Mouse (Mus musculus) forebrain, embryonic 11.5 days (tissue): Measurements from ENCODE around the gene Ankrd6. TPM values are rescaled to one million over a fixed set of nuclear protein-coding genes. Genes with fewer than 3 reads are reported as not detected.
"Not testable (repeated sequence)": the region's sequence is repeated elsewhere in the genome, so short reads cannot be mapped to it uniquely, and the experiment has no call there.

ENCODE experiments used
- ATAC-seq: fragments of 200-750 bp; cut with Nextera tagmentation; replicated peaks from 2 replicates; pipeline ENCODE4 v1.8.0; 2017; ENCODE audit warnings: moderate TSS enrichment; ENCODE audit not compliant: low FRiP score
- DNase-seq: peaks from one replicate; pipeline ENCODE4 v3.0.0-alpha.2; 2017; ENCODE audit warnings: low spot score
- H3K27ac ChIP-seq: fragments of 300-500 bp; sonication (generic); 2 replicates; pipeline ENCODE4 v1.5.1; 2014; ENCODE audit warnings: low read depth, low read length
- H3K27me3 ChIP-seq: fragments of 300-500 bp; sonication (generic); 2 replicates; pipeline ENCODE4 v1.6.1; 2014; ENCODE audit warnings: mild to moderate bottlenecking, low read length, mixed read lengths; ENCODE audit not compliant: control insufficient read depth, insufficient read depth
- H3K36me3 ChIP-seq: fragments of 300-500 bp; sonication (generic); 2 replicates; pipeline ENCODE4 v1.6.1; 2014; ENCODE audit warnings: mild to moderate bottlenecking, low read length, moderate library complexity, mixed read lengths; ENCODE audit not compliant: control insufficient read depth, insufficient read depth
- H3K4me1 ChIP-seq: fragments of 300-500 bp; sonication (generic); replicated peaks from 2 replicates; pipeline ENCODE4 v1.6.1; 2014; ENCODE audit warnings: low read length, mixed read lengths; ENCODE audit not compliant: control insufficient read depth, insufficient read depth
- H3K4me2 ChIP-seq: fragments of 300-500 bp; sonication (generic); 2 replicates; pipeline ENCODE4 v1.6.1; 2014; ENCODE audit warnings: low read depth, mild to moderate bottlenecking, low read length, moderate library complexity, mixed read lengths; ENCODE audit not compliant: severe bottlenecking
- H3K4me3 ChIP-seq: fragments of 300-500 bp; sonication (generic); 2 replicates; pipeline ENCODE4 v1.5.1; 2014; ENCODE audit warnings: low read depth, low read length
- H3K9ac ChIP-seq: fragments of 300-500 bp; sonication (generic); 2 replicates; pipeline ENCODE4 v1.6.1; 2014; ENCODE audit warnings: low read length
- H3K9me3 ChIP-seq: fragments of 300-500 bp; sonication (generic); 2 replicates; pipeline ENCODE4 v1.6.1; 2016; ENCODE audit warnings: low read length, mixed read lengths; ENCODE audit not compliant: control insufficient read depth
- WGBS: fragments of 180-500 bp; shearing (Covaris S2); extraction: QIAGEN DNeasy Blood & Tissue Kit; methylation state at CpG from one replicate; pipeline ENCODE4 v1.1.7; 2014; 5-methylcytosine and 5-hydroxymethylcytosine counted together
- polyA plus RNA-seq: library from polyadenylated mRNA; unstranded; fragments of >200 nt; fragmentation: Nextera tagmentation; extraction: Ambion mirVana; gene quantifications from 2 replicates; pipeline ENCODE4 v1.2.1, GENCODE M21; 2014

Gene Ankrd6
- polyA plus RNA-seq, 1 experiment from 2014 or later, result 16.8 TPM

DNA sequence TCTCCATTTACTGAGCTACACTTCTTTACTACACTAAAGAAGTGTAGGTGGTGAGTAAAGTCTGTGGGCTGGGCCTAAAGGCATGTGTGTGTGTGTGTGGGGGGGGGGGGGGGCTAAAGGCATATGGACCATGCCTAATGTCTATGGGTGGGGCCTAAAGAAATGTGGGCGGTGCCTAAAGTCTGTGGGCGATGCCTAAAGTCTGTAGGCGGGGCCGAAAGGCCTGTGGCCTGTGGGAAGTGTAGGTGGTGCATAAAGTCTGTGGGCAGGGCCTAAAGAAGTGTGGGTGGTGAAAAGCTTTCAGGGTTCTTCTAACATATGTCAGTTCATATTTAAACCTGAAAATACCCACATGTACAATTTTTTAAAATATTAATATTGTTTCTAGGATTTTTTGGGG lies 26.7 kb upstream of the Ankrd6 start:
- no peaks in the 10 kb centered on the region; the same call in 1 of the 2 replicates for H3K27me3 ChIP-seq
- H3K4me2 ChIP-seq, result no peak overlapping the region
- no peaks in the 10 kb centered on the region for H3K4me1 ChIP-seq
- no peak for ATAC-seq
- DNase-seq, result no peak
- WGBS, result 94% methylated on average over 4 of the region's 4 CpGs
- H3K9ac ChIP-seq, result no peak overlapping the region
- no peaks in the 10 kb centered on the region for H3K36me3 ChIP-seq
- H3K27ac ChIP-seq, result no peak overlapping the region
- no peaks in the 10 kb centered on the region; the same call in 1 of the 2 replicates for H3K9me3 ChIP-seq
- H3K4me3 ChIP-seq, result no peak overlapping the region

DNA sequence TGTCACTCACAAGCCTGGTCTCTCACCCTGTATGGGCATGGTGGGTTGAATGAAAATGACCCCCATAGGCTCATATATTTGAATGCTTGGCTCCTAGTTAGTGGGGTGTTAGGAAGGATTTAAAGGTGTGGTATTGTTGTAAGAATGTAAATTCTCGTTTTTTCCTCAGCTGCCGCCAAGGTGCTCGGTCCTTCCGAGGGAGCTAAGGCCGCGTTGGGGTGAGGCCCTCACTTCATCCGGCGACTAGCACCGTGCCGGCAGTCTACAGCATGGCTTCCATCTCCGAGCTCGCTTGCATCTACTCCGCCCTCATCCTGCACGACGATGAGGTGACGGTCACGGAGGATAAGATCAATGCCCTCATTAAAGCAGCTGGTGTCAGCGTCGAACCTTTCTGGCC lies 14.0 kb upstream of the Ankrd6 start:
- WGBS, result 94% methylated on average over 19 of the region's 19 CpGs
- H3K4me3 ChIP-seq, H3K9ac ChIP-seq, H3K4me2 ChIP-seq, DNase-seq, H3K9me3 ChIP-seq, H3K27ac ChIP-seq, ATAC-seq, H3K27me3 ChIP-seq, H3K36me3 ChIP-seq, H3K4me1 ChIP-seq: not testable (repeated sequence)

DNA sequence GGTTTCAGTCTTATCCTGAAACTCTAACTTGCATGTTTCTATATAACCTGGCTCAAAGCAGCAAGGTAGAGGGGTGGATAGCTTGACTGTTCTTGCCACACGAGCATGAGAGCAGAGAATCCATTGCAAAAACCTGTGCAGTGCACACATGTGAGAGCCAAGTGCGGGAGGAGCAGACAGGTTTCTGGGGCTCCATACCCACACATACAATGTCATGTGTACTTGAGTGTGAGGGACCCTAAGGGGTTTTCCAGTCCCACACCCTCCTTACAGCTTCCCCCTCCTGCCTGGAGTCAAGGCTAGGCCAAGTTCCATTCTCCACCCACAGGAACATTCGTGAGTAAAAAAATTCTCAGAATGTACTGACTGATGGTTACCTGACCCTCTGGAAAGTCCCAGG lies 10.8 kb upstream of the Ankrd6 start:
- Histone ChIP-seq H3K27ac (no peak overlapping the region), H3K4me1 (no peaks in the 10 kb centered on the region), H3K4me2 (no peak overlapping the region), H3K27me3 (no peaks in the 10 kb centered on the region), H3K36me3 (no peaks in the 10 kb centered on the region), H3K9ac (no peak overlapping the region), H3K9me3 (no peaks in the 10 kb centered on the region), H3K4me3 (no peak overlapping the region)
- DNase-seq (no peak), ATAC-seq (no peak)
- 83% methylated on average over 3 of the region's 3 CpGs for WGBS

DNA sequence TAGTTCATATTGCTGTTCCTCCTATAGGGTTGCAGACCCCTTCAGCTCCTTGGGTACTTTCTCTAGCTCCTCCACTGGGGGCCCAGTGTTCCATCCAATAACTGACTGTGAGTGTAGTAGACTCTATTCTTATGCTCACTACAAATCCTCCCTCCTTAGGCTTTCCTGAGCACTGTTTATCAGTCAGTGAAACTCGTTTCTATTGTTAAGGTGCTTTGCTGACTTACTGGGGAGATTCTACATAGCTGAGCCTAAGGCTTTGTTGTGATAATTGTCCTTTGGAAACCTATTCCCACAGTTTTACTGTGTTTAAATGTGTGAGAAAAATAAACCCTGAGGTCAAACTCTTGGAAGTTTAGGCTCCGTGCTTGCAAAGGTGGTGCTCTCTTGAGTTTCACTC lies 5.8 kb upstream of the Ankrd6 start:
- H3K4me1 ChIP-seq, result no peaks in the 10 kb centered on the region; the same call in 1 of the 2 replicates
- H3K4me3 ChIP-seq, result no peak overlapping the region
- DNase-seq (no peak), ATAC-seq (no peak)
- H3K4me2 ChIP-seq, result no peak overlapping the region
- H3K9ac ChIP-seq, result no peak overlapping the region
- no peak overlapping the region for H3K27ac ChIP-seq
- H3K36me3 ChIP-seq, result no peaks in the 10 kb centered on the region
- H3K27me3 ChIP-seq, result 0 out of 2 replicates have a peak, but pooled peaks cover 5% of the 10 kb centered on the region
- H3K9me3 ChIP-seq, result no peaks in the 10 kb centered on the region
- WGBS, result 35% methylated on average over 2 of the region's 2 CpGs

DNA sequence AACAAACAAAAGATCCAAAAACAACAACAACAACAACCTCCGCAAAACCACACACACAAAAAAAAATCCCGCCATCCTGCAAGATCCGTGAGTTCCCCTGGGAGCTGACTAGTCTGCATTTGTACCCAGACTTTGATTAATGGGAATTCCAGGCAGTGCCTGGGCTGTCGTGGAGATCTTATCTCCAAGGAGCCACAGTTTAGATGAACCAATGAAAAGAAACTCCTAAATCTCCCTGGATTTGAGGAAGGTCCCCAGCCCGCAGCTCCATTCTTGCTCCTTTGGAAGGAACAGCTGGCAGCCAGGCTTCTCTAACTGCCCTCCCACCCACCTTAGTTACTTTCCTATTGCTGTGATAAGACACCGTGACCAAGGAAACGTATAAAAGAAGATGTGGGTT lies 2.0 kb upstream of the Ankrd6 start:
- ATAC-seq (no peak), DNase-seq (no peak)
- no peak overlapping the region for H3K4me2 ChIP-seq
- WGBS, result 30% methylated on average over 7 of the region's 7 CpGs
- no peaks in the 10 kb centered on the region for H3K36me3 ChIP-seq
- H3K4me1 ChIP-seq, result peaks cover 6% of the 10 kb centered on the region; the same call in 1 of the 2 replicates
- peaks cover 7% of the 10 kb centered on the region; the same call in 1 of the 2 replicates for H3K27me3 ChIP-seq
- no peak overlapping the region for H3K9ac ChIP-seq
- no peak overlapping the region for H3K4me3 ChIP-seq
- no peak overlapping the region for H3K27ac ChIP-seq
- H3K9me3 ChIP-seq, result no peaks in the 10 kb centered on the region

DNA sequence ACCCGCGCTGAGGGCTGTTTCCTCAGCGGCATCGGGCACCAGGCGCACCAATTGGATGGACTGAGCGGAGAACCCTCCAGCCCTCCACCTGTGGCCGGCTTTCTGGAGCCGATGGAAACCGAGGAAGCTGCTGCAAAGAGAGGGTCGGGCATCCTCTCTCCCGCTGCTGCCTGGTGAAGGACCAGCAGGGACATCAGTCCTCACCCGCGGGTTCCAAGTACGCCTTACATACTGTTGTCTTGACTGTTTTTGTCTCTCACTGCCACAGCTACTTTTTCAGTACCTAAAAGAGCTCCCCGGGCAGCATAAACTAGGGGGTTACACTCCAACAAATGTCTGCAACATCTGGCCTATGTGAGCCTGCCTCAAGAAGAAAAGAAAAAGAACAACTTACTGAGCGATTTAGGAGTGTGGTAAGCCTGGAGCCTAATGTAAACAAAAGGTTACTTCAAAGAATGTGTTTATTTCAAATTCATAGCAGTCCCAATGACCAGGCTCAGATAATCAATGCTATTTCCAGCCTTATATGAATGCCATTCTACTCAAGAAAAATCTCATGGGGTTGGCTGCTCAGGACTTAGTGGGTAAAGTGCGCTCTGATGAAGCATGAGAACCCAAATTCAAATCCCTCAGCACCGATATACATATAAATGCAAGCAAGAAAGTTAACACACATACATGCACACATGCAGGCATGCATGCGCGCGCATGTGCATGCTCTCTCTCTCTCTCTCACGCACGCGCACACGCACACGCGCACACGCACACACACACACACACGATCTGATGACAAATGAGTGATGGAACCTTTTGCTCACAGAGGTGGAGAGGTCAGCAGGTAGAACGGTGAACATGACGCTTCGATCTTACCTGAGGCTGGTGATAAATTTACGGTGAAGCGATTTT lies 647 bp upstream of the Ankrd6 start:
- peak; percentile 61 for ATAC-seq
- no peaks in the 10 kb centered on the region for H3K9me3 ChIP-seq

DNA sequence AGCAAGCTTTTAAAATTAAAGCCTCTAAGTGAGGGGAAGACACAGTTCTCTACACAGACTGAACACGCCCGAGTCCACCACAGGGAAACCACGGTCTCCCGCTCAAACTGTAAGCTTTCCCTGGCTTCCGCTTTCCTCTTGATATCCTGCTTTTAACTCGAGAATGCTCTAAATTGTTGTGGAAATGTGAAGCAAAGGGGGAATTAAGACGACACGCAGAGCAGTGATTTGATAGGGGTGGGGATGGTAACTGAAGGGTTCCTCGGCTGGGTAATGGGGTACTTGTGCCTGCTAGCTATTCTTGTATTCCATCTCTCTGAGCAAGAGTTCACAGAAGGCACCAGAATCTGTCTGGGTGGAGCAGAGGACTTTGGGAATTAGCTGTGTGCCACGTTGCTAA lies 1.9 kb downstream of the Ankrd6 start:
- Histone ChIP-seq H3K4me2 (no peak overlapping the region), H3K36me3 (no peaks in the 10 kb centered on the region), H3K9ac (no peak overlapping the region), H3K27me3 (peaks cover 7% of the 10 kb centered on the region; the same call in 1 of the 2 replicates), H3K4me3 (no peak overlapping the region), H3K27ac (no peak overlapping the region), H3K4me1 (peaks cover 8% of the 10 kb centered on the region; the same call in 1 of the 2 replicates), H3K9me3 (no peaks in the 10 kb centered on the region)
- WGBS, result 50% methylated on average over 10 of the region's 10 CpGs
- ATAC-seq (no peak), DNase-seq (no peak)

More for the DNA sequence above, 647 bp upstream of the Ankrd6 start:
- WGBS, result 6% methylated on average over 34 of the region's 34 CpGs
- Histone ChIP-seq H3K27ac (no peak overlapping the region), H3K4me1 (peaks cover 8% of the 10 kb centered on the region; the same call in 1 of the 2 replicates), H3K9ac (peak overlapping the region; percentile 72), H3K4me3 (peak overlapping the region; percentile 71), H3K4me2 (peak overlapping the region; percentile 93), H3K36me3 (no peaks in the 10 kb centered on the region), H3K27me3 (peaks cover 7% of the 10 kb centered on the region; the same call in 1 of the 2 replicates)
- DNase-seq, result peak; percentile 63

DNA sequence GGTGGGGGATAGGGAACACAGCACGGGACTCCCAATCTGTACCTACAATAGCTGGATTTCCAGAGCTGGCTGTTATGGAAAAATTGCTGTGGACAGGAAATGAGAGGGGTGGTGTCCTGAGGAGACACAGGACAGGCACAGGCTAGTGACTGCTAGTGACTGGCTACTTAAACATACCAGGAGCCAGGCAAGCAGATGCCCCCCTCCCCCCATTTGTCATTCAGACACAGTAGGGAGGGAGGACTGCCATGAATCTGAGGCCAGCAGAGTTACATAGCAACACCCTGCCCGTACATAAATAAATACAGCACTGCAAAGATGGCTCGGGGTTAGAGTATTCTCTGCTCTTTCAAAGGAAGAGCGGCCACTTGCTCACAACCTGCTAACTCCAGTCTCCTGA lies 3.0 kb downstream of the Ankrd6 start:
- Histone ChIP-seq H3K27ac (no peak overlapping the region), H3K27me3 (peaks cover 7% of the 10 kb centered on the region; the same call in 1 of the 2 replicates), H3K9ac (no peak overlapping the region), H3K36me3 (no peaks in the 10 kb centered on the region), H3K4me2 (no peak overlapping the region), H3K4me3 (no peak overlapping the region), H3K4me1 (peaks cover 8% of the 10 kb centered on the region; the same call in 1 of the 2 replicates), H3K9me3 (no peaks in the 10 kb centered on the region)
- 55% methylated on average over 4 of the region's 4 CpGs for WGBS
- DNase-seq (no peak), ATAC-seq (no peak)
